Mouse (Mus musculus): ENCODE results near the gene Arpc1b. TPM values are rescaled to one million over a fixed set of nuclear protein-coding genes. Genes with fewer than 3 reads are reported as not detected.
A peak's percentile ranks its signal among the peaks of the same experiment; 100 is the strongest.

Arpc1b gene
- polyA plus RNA-seq, 1 experiment from 2014 or later = 701 TPM

DNA sequence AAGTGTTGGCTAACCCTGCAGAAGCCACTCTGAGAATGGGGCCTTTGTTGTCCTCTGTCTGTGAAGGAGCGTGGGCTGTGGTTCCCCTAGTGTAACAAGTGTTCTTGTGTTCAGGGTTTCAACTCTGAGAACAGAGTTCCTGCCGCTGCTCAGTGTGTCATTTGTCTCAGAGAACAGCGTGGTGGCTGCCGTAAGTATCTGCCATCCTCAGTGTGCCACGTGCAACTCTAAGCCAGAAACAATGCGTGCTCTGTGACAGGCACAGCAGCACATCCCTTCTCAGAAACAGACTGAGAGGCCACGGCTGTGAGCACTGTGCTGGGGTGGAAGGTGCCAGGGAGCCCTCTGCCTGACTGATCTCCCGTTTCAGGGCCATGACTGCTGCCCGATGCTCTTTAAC is 9.7 kb upstream of the Arpc1b start:
- Histone ChIP-seq H3K9me3 (ENCODE audit: control insufficient read depth, low read length) (no peaks in the 10 kb centered on the region), H3K27me3 (replicated peaks; ENCODE audit: control insufficient read depth, insufficient read depth, low read length) (no peaks in the 10 kb centered on the region), H3K4me3 (ENCODE audit: low read length) (no peak overlapping the region), H3K27ac (ENCODE audit: low read length) (no peak overlapping the region), H3K36me3 (ENCODE audit: control insufficient read depth, insufficient read depth, low read length) (peaks cover 48% of the 10 kb centered on the region), H3K4me1 (ENCODE audit: control insufficient read depth, insufficient read depth, low read length) (no peaks in the 10 kb centered on the region), H3K9ac (ENCODE audit: low read depth, low read length) (no peak overlapping the region), H3K4me2 (ENCODE audit: low read depth, low read length) (no peak overlapping the region)
- 87% methylated on average over 9 of the region's 9 CpGs for WGBS
- ATAC-seq = no peak

GRCm38 (mm10) chr5:145105694-145106275 is 8.2 kb upstream of the Arpc1b start:
- ATAC-seq = no peak
- H3K9ac ChIP-seq (ENCODE audit: low read depth, low read length) = no peak overlapping the region
- H3K36me3 ChIP-seq (ENCODE audit: control insufficient read depth, insufficient read depth, low read length) = peaks cover 52% of the 10 kb centered on the region
- 83% methylated on average over 9 of the region's 9 CpGs for WGBS
- no peaks in the 10 kb centered on the region for H3K4me1 ChIP-seq (ENCODE audit: control insufficient read depth, insufficient read depth, low read length)
- H3K27me3 ChIP-seq (replicated peaks; ENCODE audit: control insufficient read depth, insufficient read depth, low read length) = no peaks in the 10 kb centered on the region
- H3K9me3 ChIP-seq (ENCODE audit: control insufficient read depth, low read length) = no peaks in the 10 kb centered on the region
- no peak overlapping the region for H3K27ac ChIP-seq (ENCODE audit: low read length)
- H3K4me2 ChIP-seq (ENCODE audit: low read depth, low read length) = no peak overlapping the region
- no peak overlapping the region for H3K4me3 ChIP-seq (ENCODE audit: low read length)

- Histone ChIP-seq H3K27me3 (replicated peaks; ENCODE audit: control insufficient read depth, insufficient read depth, low read length) (no peaks in the 10 kb centered on the region), H3K36me3 (ENCODE audit: control insufficient read depth, insufficient read depth, low read length) (peaks cover 25% of the 10 kb centered on the region; the same call in 1 of the 2 replicates), H3K4me1 (ENCODE audit: control insufficient read depth, insufficient read depth, low read length) (no peaks in the 10 kb centered on the region), H3K4me2 (ENCODE audit: low read depth, low read length) (no peak overlapping the region), H3K27ac (ENCODE audit: low read length) (no peak overlapping the region), H3K9ac (ENCODE audit: low read depth, low read length) (no peak overlapping the region), H3K4me3 (ENCODE audit: low read length) (no peak overlapping the region), H3K9me3 (ENCODE audit: control insufficient read depth, low read length) (no peaks in the 10 kb centered on the region)
- no peak for ATAC-seq
- 83% methylated on average over 6 of the region's 6 CpGs for WGBS
Measured at GRCm38 (mm10) chr5:145110401-145110800, 3.6 kb upstream of the Arpc1b start.

DNA sequence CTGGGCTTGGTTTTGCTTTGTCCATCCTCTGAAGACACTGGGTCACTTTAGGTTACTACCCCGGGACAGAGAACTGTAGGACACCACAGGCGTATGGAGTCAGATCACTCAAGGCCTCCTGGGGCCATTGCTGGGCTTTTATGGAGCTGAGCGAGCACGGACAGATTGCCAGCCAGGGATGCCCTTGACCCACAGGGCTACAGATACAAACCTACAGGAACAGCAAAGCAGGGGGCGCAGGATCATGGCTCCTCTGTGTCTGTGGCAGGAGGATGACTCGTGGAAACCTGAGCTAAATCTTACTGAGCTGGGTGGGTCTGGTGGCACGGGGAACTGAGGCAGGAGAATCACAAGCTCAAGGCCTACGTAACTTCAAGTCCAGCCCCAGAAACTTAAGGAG is 1.4 kb upstream of the Arpc1b start:
- peaks cover 16% of the 10 kb centered on the region for H3K4me1 ChIP-seq (ENCODE audit: control insufficient read depth, insufficient read depth, low read length)
- H3K4me3 ChIP-seq (ENCODE audit: low read length) = no peak overlapping the region

GRCm38 (mm10) chr5:145113416-145113815 is 599 bp upstream of the Arpc1b start:
- Histone ChIP-seq H3K36me3 (ENCODE audit: control insufficient read depth, insufficient read depth, low read length) (0 out of 2 replicates have a peak, but pooled peaks cover 10% of the 10 kb centered on the region), H3K9me3 (ENCODE audit: control insufficient read depth, low read length) (no peaks in the 10 kb centered on the region), H3K4me3 (ENCODE audit: low read length) (peak overlapping the region; percentile 91), H3K27me3 (replicated peaks; ENCODE audit: control insufficient read depth, insufficient read depth, low read length) (no peaks in the 10 kb centered on the region), H3K27ac (ENCODE audit: low read length) (peak overlapping the region; percentile 72), H3K4me2 (ENCODE audit: low read depth, low read length) (peak overlapping the region; percentile 84), H3K9ac (ENCODE audit: low read depth, low read length) (peak overlapping the region; percentile 84; the same call in 1 of the 2 replicates), H3K4me1 (ENCODE audit: control insufficient read depth, insufficient read depth, low read length) (peaks cover 22% of the 10 kb centered on the region)
- peak; percentile 24 for ATAC-seq
- WGBS = 23% methylated on average over 2 of the region's 2 CpGs

More for the DNA sequence above, 1.4 kb upstream of the Arpc1b start:
- 79% methylated on average over 8 of the region's 8 CpGs for WGBS
- Histone ChIP-seq H3K27ac (ENCODE audit: low read length) (no peak overlapping the region), H3K27me3 (replicated peaks; ENCODE audit: control insufficient read depth, insufficient read depth, low read length) (no peaks in the 10 kb centered on the region), H3K36me3 (ENCODE audit: control insufficient read depth, insufficient read depth, low read length) (0 out of 2 replicates have a peak, but pooled peaks cover 16% of the 10 kb centered on the region), H3K9me3 (ENCODE audit: control insufficient read depth, low read length) (no peaks in the 10 kb centered on the region), H3K4me2 (ENCODE audit: low read depth, low read length) (no peak overlapping the region), H3K9ac (ENCODE audit: low read depth, low read length) (no peak overlapping the region)
- no peak for ATAC-seq

- Histone ChIP-seq H3K9ac (ENCODE audit: low read depth, low read length) (peak overlapping the region; percentile 84), H3K9me3 (ENCODE audit: control insufficient read depth, low read length) (no peaks in the 10 kb centered on the region), H3K4me3 (ENCODE audit: low read length) (peak overlapping the region; percentile 91), H3K36me3 (ENCODE audit: control insufficient read depth, insufficient read depth, low read length) (0 out of 2 replicates have a peak, but pooled peaks cover 8% of the 10 kb centered on the region), H3K4me2 (ENCODE audit: low read depth, low read length) (peak overlapping the region; percentile 84), H3K4me1 (ENCODE audit: control insufficient read depth, insufficient read depth, low read length) (peaks cover 22% of the 10 kb centered on the region), H3K27ac (ENCODE audit: low read length) (peak overlapping the region; percentile 83), H3K27me3 (replicated peaks; ENCODE audit: control insufficient read depth, insufficient read depth, low read length) (no peaks in the 10 kb centered on the region)
- 14% methylated on average over 36 of the region's 40 CpGs for WGBS
- peak; percentile 41 for ATAC-seq
Measured at GRCm38 (mm10) chr5:145114606-145115473, 825 bp downstream of the Arpc1b start.

DNA sequence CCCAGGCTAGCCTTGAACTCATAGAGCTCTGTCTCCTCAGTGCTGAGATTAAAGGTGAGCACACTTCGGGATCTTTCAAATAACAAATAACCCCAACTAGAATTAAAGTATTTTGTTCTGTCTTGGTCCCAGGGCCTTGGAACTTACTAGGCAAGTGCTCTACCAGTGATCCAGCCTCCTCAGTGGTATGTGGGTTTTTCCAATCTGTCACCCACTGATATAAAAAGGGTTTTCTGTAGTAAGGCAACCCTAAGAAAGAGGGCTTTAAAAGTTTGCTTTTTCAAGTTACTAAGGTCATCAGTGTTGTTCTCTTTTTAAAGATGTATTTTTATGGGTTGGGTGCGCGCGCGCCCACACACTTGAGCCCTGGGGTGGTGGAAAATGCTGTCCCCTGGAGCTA is 1.7 kb downstream of the Arpc1b start:
- H3K9ac ChIP-seq (ENCODE audit: low read depth, low read length) = peak overlapping the region; percentile 84
- H3K4me1 ChIP-seq (ENCODE audit: control insufficient read depth, insufficient read depth, low read length) = peaks cover 22% of the 10 kb centered on the region
- 84% methylated on average over 5 of the region's 5 CpGs for WGBS
- peak overlapping the region; percentile 91 for H3K4me3 ChIP-seq (ENCODE audit: low read length)
- H3K27ac ChIP-seq (ENCODE audit: low read length) = peak overlapping the region; percentile 91
- no peaks in the 10 kb centered on the region for H3K27me3 ChIP-seq (replicated peaks; ENCODE audit: control insufficient read depth, insufficient read depth, low read length)
- no peaks in the 10 kb centered on the region for H3K9me3 ChIP-seq (ENCODE audit: control insufficient read depth, low read length)
- H3K36me3 ChIP-seq (ENCODE audit: control insufficient read depth, insufficient read depth, low read length) = 0 out of 2 replicates have a peak, but pooled peaks cover 3% of the 10 kb centered on the region
- no peak for ATAC-seq
- H3K4me2 ChIP-seq (ENCODE audit: low read depth, low read length) = peak overlapping the region; percentile 84

DNA sequence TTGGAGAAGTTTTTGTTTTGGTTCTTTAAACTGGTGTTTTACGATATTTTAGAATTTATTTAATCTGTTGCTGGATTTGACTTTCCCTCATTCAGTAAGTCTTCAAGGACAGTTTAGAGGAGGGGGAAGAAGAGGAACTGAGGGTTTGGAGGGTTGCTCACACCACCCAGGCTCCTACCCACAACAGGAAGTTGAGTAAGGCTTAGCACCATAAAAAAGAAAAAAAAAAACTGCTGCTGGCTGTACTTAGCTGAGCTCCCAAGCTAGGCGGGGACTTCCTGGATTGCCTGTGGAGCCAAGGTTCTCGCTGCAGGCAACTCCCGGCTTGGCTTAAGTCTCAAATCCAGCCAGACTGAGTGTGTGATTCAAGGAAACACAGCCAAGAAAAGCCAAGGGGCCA is 2.3 kb downstream of the Arpc1b start:
- Histone ChIP-seq H3K4me2 (ENCODE audit: low read depth, low read length) (peak overlapping the region; percentile 84), H3K4me3 (ENCODE audit: low read length) (peak overlapping the region; percentile 91), H3K9ac (ENCODE audit: low read depth, low read length) (peak overlapping the region; percentile 84), H3K27me3 (replicated peaks; ENCODE audit: control insufficient read depth, insufficient read depth, low read length) (no peaks in the 10 kb centered on the region), H3K9me3 (ENCODE audit: control insufficient read depth, low read length) (no peaks in the 10 kb centered on the region), H3K27ac (ENCODE audit: low read length) (peak overlapping the region; percentile 91), H3K4me1 (ENCODE audit: control insufficient read depth, insufficient read depth, low read length) (peaks cover 22% of the 10 kb centered on the region), H3K36me3 (ENCODE audit: control insufficient read depth, insufficient read depth, low read length) (0 out of 2 replicates have a peak, but pooled peaks cover 2% of the 10 kb centered on the region)
- 18% methylated on average over 4 of the region's 4 CpGs for WGBS
- peak; percentile 73 for ATAC-seq

- WGBS = 48% methylated on average over 10 of the region's 10 CpGs
- peak; percentile 10 for ATAC-seq
- H3K9ac ChIP-seq (ENCODE audit: low read depth, low read length) = peak overlapping the region; percentile 84
Measured at GRCm38 (mm10) chr5:145116916-145117315, 2.9 kb downstream of the Arpc1b start.

More at GRCm38 (mm10) chr5:145116916-145117315, 2.9 kb downstream of the Arpc1b start:
- Histone ChIP-seq H3K36me3 (ENCODE audit: control insufficient read depth, insufficient read depth, low read length) (0 out of 2 replicates have a peak, but pooled peaks cover 3% of the 10 kb centered on the region), H3K27ac (ENCODE audit: low read length) (peak overlapping the region; percentile 91), H3K4me2 (ENCODE audit: low read depth, low read length) (peak overlapping the region; percentile 84), H3K9me3 (ENCODE audit: control insufficient read depth, low read length) (no peaks in the 10 kb centered on the region), H3K27me3 (replicated peaks; ENCODE audit: control insufficient read depth, insufficient read depth, low read length) (no peaks in the 10 kb centered on the region), H3K4me3 (ENCODE audit: low read length) (peak overlapping the region; percentile 91), H3K4me1 (ENCODE audit: control insufficient read depth, insufficient read depth, low read length) (peaks cover 22% of the 10 kb centered on the region)

Measured in intestine, embryonic 16.5 days (tissue).